Mouse (Mus musculus): ENCODE results near the gene Slc16a1.

The Slc16a1 gene

GRCm38 (mm10) chr3:104638403-104638779, at the start of gene Slc16a1:
Slc16a1 (plus strand) TSS chr3:104638668.
- DNase-seq (ENCODE audit: low spot score) = peak; percentile 95

- DNase-seq (ENCODE audit: low spot score) = no peak
Observed at GRCm38 (mm10) chr3:104596451-104597134, 41.9 kb upstream of the Slc16a1 start.

DNA sequence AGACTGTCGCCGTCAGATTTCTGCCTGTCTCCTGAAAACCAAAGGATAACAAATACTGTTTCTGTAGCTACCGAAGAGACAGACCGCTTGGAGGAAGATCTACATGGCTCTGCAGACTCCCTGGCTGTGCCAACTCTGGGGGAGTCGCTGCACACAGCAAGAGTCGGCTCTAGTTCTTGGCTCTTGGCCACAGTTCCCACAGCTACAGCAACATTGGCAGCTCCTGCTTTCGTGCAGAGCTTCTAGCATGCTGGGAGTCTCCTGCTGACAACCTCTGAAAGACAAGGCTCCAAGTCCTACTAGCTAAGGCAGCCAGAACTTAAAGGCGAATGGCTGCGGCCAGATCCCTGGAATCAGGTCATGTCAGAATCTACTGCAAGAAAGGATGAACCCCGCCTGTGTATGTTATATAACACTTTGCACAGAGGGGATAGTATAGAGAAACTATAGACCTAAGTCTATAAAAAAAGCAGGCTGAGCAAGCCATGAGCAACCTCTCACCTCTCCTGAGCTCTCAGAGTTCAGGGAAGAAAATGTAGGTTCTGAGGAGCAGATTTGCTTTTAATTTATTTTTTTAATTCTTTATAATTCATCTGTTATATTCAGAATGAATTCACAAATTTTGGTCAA, 41.2 kb upstream of the Slc16a1 start:
- no peak for DNase-seq (ENCODE audit: low spot score)

DNA sequence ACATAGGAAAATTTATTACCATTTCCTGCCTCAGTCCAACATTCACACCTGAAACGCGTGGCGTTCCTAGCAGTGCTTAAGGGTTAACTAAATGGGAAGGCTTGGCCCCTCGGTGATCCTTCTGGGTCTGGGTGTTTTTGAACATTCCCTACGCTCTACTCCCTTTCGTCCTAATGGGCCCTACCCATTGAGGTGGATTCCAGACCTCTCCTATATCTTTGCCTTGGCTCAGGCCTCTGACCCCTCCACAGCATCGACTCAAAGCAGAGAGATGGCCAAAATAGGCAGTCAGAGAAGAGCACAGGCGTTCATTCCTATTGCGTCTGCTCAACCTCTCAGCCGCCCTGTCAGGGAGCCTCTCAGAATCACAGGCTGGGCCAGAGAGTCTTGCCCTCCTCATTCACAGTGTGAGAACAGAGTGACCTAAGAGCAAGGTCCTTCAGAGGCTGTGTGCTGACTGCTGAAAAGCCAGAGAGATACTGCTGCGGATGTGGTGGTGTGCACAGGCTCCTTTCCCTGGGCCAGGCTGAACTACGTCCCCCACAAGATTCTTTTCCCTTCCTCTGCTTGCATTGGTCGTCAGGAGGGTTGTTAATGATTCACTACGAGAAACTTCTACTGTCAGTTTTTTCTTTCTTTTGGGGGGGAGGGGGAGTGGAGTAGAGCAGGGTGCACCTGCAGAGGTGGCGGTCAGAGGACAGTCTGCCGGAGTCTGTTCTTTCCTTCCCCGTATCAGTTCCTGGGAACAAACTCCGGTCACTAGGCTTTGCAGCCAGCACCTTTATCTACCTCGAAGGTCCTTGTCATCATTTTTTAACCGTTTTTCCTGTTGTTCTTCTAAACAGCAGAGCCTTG, 38.9 kb upstream of the Slc16a1 start:
- no peak for DNase-seq (ENCODE audit: low spot score)

DNA sequence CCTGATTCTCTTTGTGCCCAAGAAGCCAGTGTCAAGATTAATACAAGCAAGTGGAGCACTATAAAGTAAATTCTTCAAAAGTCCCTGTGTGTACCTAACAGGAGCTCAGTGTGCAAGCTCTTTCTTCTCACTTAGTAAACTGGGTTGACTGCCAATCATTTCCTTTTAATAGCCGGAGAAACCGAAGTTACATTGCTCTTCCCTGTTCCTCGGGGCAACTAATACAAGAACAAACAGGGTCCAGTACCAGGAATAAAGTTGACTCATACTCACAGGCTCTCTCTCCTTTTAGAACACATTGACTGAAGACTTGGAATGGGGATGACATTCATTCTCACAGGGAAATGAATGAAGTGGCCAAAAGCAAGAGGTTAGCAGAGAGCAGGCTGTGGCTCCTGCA, 37.8 kb upstream of the Slc16a1 start:
- no peak for DNase-seq (ENCODE audit: low spot score)

DNA sequence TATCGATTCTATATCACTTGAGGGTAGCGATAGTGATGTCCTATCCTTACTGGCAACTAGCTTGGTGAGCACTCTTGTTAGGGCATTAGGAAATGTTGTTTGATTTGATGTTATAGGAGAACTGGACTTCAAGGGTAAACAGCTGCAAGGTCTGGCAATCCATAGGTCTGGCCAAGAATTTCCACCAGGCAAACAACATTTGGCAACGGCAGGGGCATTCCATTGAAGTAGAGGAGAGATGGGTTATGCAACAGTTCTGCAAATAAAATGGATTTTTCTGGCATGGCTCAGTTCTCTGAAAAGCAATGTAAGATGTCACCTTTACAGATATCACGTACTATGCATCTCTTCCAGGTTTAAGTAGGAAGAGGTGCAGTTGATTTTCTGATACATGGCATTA, 36.8 kb upstream of the Slc16a1 start:
- DNase-seq (ENCODE audit: low spot score) = no peak

DNA sequence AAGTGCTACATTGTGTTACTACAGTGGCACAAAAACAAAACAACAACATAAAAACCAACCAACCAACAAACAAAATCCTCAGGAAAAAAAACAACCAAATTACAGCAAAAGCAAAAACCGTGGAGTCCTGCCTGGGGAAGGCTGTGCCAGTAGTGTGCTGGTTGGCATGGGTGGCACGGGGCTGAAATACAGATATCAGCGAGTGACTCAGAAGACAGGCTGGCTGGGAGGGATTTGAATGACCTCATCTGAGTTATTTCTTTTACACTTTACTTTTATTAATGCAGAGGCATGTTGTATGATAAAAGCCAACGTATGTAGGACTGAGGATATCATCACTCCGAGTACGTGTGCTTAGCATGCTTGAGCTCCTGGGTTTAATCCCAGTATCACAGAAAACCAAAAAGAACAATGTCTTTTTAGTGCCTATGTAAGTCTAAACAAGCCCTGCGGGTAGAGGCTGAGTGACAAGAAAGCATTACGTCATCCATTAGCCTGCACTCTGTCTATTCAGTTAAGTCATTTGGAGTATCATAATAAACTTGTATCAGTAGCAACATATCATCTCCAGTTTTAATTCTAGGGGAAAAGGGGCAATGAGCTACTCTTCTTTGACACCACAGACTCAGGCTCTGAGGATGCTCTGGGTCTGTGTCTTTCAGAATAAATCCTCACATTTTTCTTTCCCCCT, 28.6 kb upstream of the Slc16a1 start:
- DNase-seq (ENCODE audit: low spot score) = no peak

DNA sequence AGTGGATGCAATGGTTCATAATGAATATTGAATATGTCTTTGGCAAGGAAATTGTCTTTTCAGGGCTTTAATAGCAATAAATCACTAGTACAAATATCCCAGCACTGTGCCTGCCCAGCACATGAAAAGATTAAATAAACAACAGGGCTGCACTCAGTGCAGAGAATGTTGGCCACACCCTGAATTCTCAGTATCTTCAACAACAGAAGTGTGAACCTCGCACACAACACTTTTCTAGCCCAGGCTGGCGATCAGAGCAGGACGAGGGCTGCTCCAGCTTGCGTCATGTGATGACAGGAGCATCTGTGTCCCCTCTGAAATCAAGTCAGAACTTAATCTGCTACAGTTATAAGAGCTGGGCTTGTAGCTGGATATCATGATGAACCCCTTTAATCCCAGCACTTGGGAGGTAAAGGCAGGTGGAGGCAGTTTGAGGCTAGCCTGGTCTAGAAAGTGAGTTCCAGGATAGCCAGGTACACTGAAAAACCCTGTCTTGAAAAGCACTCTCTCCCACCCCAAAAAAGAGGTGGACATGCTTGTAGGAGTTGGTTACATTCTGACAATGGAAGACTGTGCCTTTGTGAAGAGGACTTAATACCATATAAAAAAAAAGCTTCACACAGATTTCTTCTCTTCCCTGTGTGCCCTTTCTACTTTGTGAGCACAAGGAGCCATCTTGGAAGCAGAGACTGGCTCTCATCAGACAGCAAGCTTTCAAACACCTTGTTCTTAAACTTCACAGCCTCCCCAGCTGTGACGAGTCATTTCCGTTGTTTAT, 27.8 kb upstream of the Slc16a1 start:
- no peak for DNase-seq (ENCODE audit: low spot score)

GRCm38 (mm10) chr3:104611951-104612350, 26.5 kb upstream of the Slc16a1 start:
- no peak for DNase-seq (ENCODE audit: low spot score)

- DNase-seq (ENCODE audit: low spot score) = no peak
Observed at GRCm38 (mm10) chr3:104613102-104613501, 25.4 kb upstream of the Slc16a1 start.

- no peak for DNase-seq (ENCODE audit: low spot score)
Observed at GRCm38 (mm10) chr3:104614081-104614480, 24.4 kb upstream of the Slc16a1 start.

- DNase-seq (ENCODE audit: low spot score) = no peak
Observed at GRCm38 (mm10) chr3:104615216-104615615, 23.3 kb upstream of the Slc16a1 start.

GRCm38 (mm10) chr3:104616155-104616554, 22.3 kb upstream of the Slc16a1 start:
- DNase-seq (ENCODE audit: low spot score) = no peak

DNA sequence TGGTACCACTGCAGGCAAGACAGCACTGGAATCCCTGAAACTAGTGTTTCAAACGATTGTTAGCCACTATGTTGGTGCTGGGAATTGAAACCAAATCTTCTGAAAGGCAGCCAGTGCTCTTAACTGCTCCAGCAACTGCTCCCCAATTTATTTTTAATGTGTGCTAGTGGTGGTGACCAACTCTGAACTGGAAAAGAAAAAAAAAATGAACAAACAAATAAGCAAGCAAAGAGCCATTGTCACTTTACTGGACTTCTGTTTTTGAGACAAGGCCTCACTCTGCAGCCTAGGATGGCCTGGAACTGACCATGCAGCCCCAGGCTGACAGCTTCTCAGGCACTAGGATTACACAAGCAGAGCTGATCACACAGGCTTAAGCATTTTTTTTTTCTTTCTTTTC, 16.6 kb upstream of the Slc16a1 start:
- DNase-seq (ENCODE audit: low spot score) = no peak

DNA sequence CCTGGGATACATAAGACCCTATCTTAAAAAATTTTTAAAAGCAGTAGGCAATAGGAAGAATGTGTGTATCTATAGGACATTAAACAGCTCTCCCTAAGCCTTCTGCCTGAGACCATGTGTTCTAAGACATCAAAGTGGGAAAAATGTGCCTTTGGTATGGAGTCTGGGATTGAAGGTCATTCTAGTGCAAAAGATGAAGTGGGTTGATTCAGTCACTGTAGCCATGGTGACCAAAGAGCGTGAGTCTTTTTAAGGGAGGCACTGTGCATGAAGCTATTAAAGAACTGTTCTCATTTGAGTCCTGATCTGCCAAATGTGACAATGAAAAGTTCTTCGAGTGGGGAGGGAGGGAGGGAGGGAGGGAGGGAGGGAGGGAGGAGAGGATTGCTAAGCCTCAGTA, 8.7 kb upstream of the Slc16a1 start:
- DNase-seq (ENCODE audit: low spot score) = no peak

GRCm38 (mm10) chr3:104630941-104631340, 7.5 kb upstream of the Slc16a1 start:
- no peak for DNase-seq (ENCODE audit: low spot score)

- no peak for DNase-seq (ENCODE audit: low spot score)
Observed at GRCm38 (mm10) chr3:104632560-104633162, 5.8 kb upstream of the Slc16a1 start.

GRCm38 (mm10) chr3:104636491-104636890, 2.0 kb upstream of the Slc16a1 start:
- DNase-seq (ENCODE audit: low spot score) = no peak

GRCm38 (mm10) chr3:104637427-104638402, 753 bp upstream of the Slc16a1 start:
- no peak for DNase-seq (ENCODE audit: low spot score)
